Mouse (Mus musculus): Measurements from ENCODE around the gene Tmem263. TPM values are rescaled to one million over a fixed set of nuclear protein-coding genes. Genes with fewer than 3 reads are reported as not detected.
A peak's percentile ranks its signal among the peaks of the same experiment; 100 is the strongest.

Gene Tmem263
- polyA plus RNA-seq, 1 experiment from 2014 or later: 78.5 TPM

DNA sequence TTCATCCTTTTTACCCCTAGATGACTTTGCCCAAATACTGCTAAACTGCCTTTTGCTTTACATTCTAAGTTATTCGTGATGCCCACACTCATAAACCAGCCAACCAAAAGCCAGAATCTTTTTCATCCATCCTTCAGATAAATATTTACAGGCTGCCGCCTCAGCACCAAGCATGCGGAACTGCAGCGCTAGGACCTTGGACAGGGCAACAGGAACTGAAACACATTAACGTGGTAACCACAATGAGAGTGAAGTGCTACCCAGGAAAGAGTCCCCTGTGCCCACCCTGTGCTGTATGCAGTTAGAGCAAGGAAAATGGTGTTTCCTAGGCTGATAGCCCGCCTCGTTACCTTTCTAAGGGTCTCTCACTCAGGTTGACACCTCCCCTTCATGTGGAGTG, 26.0 kb downstream of the Tmem263 start:
- Histone ChIP-seq H3K27me3 (ENCODE audit: control insufficient read depth, insufficient read depth, low read length) (no peaks in the 10 kb centered on the region), H3K4me3 (replicated peaks; ENCODE audit: low read length) (peak overlapping the region; percentile 78), H3K4me2 (ENCODE audit: low read depth, low read length) (peak overlapping the region; percentile 71), H3K9me3 (replicated peaks; ENCODE audit: control insufficient read depth, low read length) (no peaks in the 10 kb centered on the region; the same call in 1 of the 2 replicates), H3K9ac (ENCODE audit: low read length) (peak overlapping the region; percentile 59), H3K36me3 (ENCODE audit: control insufficient read depth, insufficient read depth, low read length) (no peaks in the 10 kb centered on the region), H3K4me1 (ENCODE audit: control insufficient read depth, insufficient read depth, low read length) (peaks cover 6% of the 10 kb centered on the region; the same call in 1 of the 2 replicates), H3K27ac (ENCODE audit: low read length) (no peak overlapping the region)
- WGBS: 11% methylated on average over 7 of the region's 7 CpGs
- no peak for ATAC-seq (ENCODE audit: insufficient read depth, low FRiP score)

DNA sequence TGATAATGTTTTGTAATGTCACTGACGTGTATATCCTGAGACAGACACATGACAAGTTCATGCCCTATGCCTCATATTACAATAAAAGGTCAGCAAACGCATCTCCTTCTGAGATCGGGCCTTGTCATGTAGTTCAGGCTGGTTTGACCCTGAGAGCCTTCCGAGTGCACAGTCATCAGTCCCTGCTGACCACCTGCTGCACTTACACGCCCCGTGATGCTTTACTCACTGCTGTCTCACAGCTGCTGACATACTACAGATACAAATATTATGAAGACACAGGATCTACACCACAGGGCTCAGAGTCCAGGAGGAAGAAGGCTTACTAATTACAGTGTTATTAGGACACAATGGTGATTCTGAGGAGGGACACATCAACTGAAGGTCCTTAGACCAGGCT, 34.1 kb downstream of the Tmem263 start:
- H3K9me3 ChIP-seq (replicated peaks; ENCODE audit: control insufficient read depth, low read length): no peaks in the 10 kb centered on the region
- no peak overlapping the region for H3K9ac ChIP-seq (ENCODE audit: low read length)
- no peaks in the 10 kb centered on the region for H3K36me3 ChIP-seq (ENCODE audit: control insufficient read depth, insufficient read depth, low read length)
- 82% methylated on average over 6 of the region's 6 CpGs for WGBS
- no peak overlapping the region for H3K4me3 ChIP-seq (replicated peaks; ENCODE audit: low read length)
- ATAC-seq (ENCODE audit: insufficient read depth, low FRiP score): no peak
- H3K4me1 ChIP-seq (ENCODE audit: control insufficient read depth, insufficient read depth, low read length): no peaks in the 10 kb centered on the region
- no peak overlapping the region for H3K4me2 ChIP-seq (ENCODE audit: low read depth, low read length)
- H3K27ac ChIP-seq (ENCODE audit: low read length): no peak overlapping the region
- no peaks in the 10 kb centered on the region for H3K27me3 ChIP-seq (ENCODE audit: control insufficient read depth, insufficient read depth, low read length)

DNA sequence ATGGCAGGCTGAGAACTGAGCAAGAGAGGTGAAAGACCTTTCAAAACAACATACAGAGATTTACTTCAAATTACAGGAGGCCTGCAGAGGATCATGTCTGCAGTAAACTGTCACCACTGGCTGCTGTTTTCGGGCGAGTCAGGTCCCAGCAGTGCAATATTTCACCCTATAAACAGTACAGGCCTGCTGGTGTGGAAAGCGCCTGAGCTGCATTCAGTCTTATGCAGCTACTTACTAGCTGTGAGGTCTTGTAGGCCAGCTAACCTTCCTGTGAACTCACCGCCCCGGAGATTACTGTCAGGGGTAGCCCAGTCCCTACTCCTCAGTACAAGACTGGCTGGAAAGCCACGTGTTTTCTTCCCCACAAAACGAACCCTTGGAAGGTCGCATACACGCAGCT, 39.0 kb downstream of the Tmem263 start:
- Histone ChIP-seq H3K9ac (ENCODE audit: low read length) (no peak overlapping the region), H3K4me2 (ENCODE audit: low read depth, low read length) (no peak overlapping the region), H3K27me3 (ENCODE audit: control insufficient read depth, insufficient read depth, low read length) (no peaks in the 10 kb centered on the region), H3K4me3 (replicated peaks; ENCODE audit: low read length) (no peak overlapping the region), H3K27ac (ENCODE audit: low read length) (no peak overlapping the region), H3K36me3 (ENCODE audit: control insufficient read depth, insufficient read depth, low read length) (peaks cover 6% of the 10 kb centered on the region; the same call in 1 of the 2 replicates), H3K9me3 (replicated peaks; ENCODE audit: control insufficient read depth, low read length) (no peaks in the 10 kb centered on the region), H3K4me1 (ENCODE audit: control insufficient read depth, insufficient read depth, low read length) (no peaks in the 10 kb centered on the region)
- 62% methylated on average over 9 of the region's 9 CpGs for WGBS
- ATAC-seq (ENCODE audit: insufficient read depth, low FRiP score): no peak

DNA sequence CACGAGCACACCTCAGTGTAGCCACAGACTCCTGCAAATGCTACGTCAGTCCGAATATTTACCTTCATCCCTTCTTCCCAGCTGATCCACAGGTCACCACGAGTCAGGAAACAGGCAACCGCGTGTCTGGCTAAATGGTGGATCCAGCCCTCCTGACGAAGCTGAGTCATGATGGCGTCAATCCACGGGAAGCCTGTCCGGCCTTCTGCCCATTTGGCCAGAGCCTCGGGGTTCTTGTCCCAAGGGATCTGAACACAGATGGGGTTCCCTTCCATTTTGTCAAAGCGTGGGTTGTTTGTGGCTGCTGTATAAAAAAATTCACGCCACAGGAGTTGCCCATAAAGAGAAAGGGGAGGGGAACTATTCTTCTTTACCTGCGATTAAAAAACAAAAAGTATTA, 43.9 kb downstream of the Tmem263 start:
- ATAC-seq (ENCODE audit: insufficient read depth, low FRiP score): no peak
- no peak overlapping the region for H3K4me3 ChIP-seq (replicated peaks; ENCODE audit: low read length)
- no peak overlapping the region for H3K9ac ChIP-seq (ENCODE audit: low read length)
- H3K9me3 ChIP-seq (replicated peaks; ENCODE audit: control insufficient read depth, low read length): no peaks in the 10 kb centered on the region
- no peaks in the 10 kb centered on the region for H3K27me3 ChIP-seq (ENCODE audit: control insufficient read depth, insufficient read depth, low read length)
- no peak overlapping the region for H3K27ac ChIP-seq (ENCODE audit: low read length)
- WGBS: 86% methylated on average over 14 of the region's 14 CpGs
- no peak overlapping the region for H3K4me2 ChIP-seq (ENCODE audit: low read depth, low read length)
- H3K36me3 ChIP-seq (ENCODE audit: control insufficient read depth, insufficient read depth, low read length): peaks cover 6% of the 10 kb centered on the region; the same call in 1 of the 2 replicates
- no peaks in the 10 kb centered on the region for H3K4me1 ChIP-seq (ENCODE audit: control insufficient read depth, insufficient read depth, low read length)

DNA sequence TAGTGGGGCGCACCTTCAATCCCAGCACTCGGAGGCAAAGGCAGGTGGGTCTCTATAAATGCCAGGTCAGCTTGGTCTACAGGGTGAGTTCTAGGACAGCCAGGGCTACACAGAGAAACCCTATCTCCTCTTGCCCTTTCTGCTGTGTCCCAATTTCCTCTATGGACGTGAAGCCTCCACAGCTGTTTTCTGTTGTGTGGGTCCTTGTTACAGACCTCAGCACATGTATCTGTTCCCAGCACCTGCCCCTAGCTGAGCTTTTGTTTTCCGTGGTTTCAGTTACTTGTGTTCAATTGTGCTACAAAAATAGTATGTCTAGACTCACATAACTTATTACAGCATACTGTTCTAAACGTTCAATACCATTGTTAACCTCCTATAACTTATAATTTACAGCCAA, 46.8 kb downstream of the Tmem263 start:
- no peak overlapping the region for H3K4me3 ChIP-seq (replicated peaks; ENCODE audit: low read length)
- H3K4me2 ChIP-seq (ENCODE audit: low read depth, low read length): no peak overlapping the region
- no peaks in the 10 kb centered on the region for H3K4me1 ChIP-seq (ENCODE audit: control insufficient read depth, insufficient read depth, low read length)
- no peaks in the 10 kb centered on the region for H3K9me3 ChIP-seq (replicated peaks; ENCODE audit: control insufficient read depth, low read length)
- 87% methylated on average over 5 of the region's 5 CpGs for WGBS
- no peak for ATAC-seq (ENCODE audit: insufficient read depth, low FRiP score)
- peaks cover 6% of the 10 kb centered on the region; the same call in 1 of the 2 replicates for H3K36me3 ChIP-seq (ENCODE audit: control insufficient read depth, insufficient read depth, low read length)
- H3K27ac ChIP-seq (ENCODE audit: low read length): no peak overlapping the region
- H3K27me3 ChIP-seq (ENCODE audit: control insufficient read depth, insufficient read depth, low read length): no peaks in the 10 kb centered on the region
- H3K9ac ChIP-seq (ENCODE audit: low read length): no peak overlapping the region

DNA sequence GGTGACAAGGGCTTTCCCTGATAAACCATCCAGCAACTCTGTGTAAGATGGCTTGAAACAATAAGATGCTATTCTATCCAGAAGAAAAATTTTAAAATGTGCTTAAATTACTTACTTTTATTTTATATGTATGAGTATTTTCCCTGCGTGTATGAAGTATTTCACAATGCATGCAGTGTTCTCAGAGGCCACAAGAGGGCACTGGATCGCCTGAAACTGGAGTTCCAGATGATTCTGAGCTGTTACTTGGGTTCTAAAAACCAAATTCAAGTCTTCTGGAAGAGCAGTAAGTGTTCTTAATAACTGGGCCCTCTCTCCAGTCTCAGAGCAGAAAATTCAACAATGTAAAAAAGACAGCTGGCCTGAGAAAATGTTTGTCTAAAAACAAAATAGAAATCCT, 51.8 kb downstream of the Tmem263 start:
- no peak overlapping the region for H3K9ac ChIP-seq (ENCODE audit: low read length)
- H3K36me3 ChIP-seq (ENCODE audit: control insufficient read depth, insufficient read depth, low read length): 0 out of 2 replicates have a peak, but pooled peaks cover 3% of the 10 kb centered on the region
- no peaks in the 10 kb centered on the region for H3K9me3 ChIP-seq (replicated peaks; ENCODE audit: control insufficient read depth, low read length)
- WGBS: 6% methylated on average over 2 of the region's 2 CpGs
- H3K4me3 ChIP-seq (replicated peaks; ENCODE audit: low read length): no peak overlapping the region
- H3K27ac ChIP-seq (ENCODE audit: low read length): no peak overlapping the region
- H3K4me1 ChIP-seq (ENCODE audit: control insufficient read depth, insufficient read depth, low read length): no peaks in the 10 kb centered on the region
- no peak overlapping the region for H3K4me2 ChIP-seq (ENCODE audit: low read depth, low read length)
- no peaks in the 10 kb centered on the region for H3K27me3 ChIP-seq (ENCODE audit: control insufficient read depth, insufficient read depth, low read length)
- no peak for ATAC-seq (ENCODE audit: insufficient read depth, low FRiP score)

DNA sequence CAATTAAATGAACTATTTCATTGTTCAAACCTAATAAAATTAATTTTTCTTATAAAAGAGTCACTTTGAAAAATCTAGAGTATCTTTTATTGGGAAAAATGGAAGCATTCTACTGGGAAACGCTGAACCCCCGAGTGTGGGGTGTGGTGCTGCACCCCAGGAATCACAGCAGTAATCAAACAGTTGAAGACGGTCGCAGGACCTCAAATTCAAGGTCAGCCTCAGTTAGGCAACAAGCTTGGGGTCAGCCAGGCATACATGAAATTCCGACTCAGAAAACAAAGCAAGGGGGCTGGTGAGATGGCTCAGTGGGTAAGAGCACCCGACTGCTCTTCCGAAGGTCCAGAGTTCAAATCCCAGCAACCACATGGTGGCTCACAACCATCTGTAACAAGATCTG, 55.0 kb downstream of the Tmem263 start:
- WGBS: 89% methylated on average over 7 of the region's 7 CpGs
- no peak overlapping the region for H3K9ac ChIP-seq (ENCODE audit: low read length)
- H3K4me1 ChIP-seq (ENCODE audit: control insufficient read depth, insufficient read depth, low read length): no peaks in the 10 kb centered on the region
- H3K9me3 ChIP-seq (replicated peaks; ENCODE audit: control insufficient read depth, low read length): no peaks in the 10 kb centered on the region
- no peaks in the 10 kb centered on the region for H3K27me3 ChIP-seq (ENCODE audit: control insufficient read depth, insufficient read depth, low read length)
- no peak overlapping the region for H3K27ac ChIP-seq (ENCODE audit: low read length)
- H3K36me3 ChIP-seq (ENCODE audit: control insufficient read depth, insufficient read depth, low read length): 0 out of 2 replicates have a peak, but pooled peaks cover 3% of the 10 kb centered on the region
- H3K4me2 ChIP-seq (ENCODE audit: low read depth, low read length): no peak overlapping the region
- ATAC-seq (ENCODE audit: insufficient read depth, low FRiP score): no peak
- H3K4me3 ChIP-seq (replicated peaks; ENCODE audit: low read length): no peak overlapping the region

DNA sequence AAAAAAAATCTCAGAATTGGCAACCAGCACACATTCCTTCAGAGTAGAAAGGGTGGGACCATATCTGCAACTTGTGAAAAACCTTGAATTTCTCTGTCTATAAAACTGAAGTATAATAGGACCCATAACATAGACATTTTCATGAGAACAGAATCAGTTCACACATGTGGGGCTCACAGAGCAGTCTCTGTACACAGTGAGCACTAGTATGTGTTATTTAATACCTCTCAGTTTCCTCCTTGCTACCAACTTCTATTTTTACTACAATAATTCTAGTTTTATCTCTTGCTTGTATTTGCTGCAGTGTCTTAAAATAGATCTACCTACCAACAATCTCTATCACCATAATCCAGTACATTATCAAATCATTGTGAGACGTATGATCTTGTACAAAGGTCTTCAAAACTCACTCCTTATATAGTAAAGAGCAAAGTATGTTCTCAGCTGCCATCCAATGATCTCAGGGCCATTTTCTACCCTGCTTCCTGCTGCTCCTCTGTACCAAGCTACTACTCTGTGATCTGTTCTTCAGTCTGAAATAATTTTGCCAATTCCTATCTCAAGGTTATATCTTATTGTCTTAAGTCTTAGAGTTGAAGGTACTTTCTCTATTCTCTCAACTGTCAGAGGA, 57.7 kb downstream of the Tmem263 start:
- H3K36me3 ChIP-seq (ENCODE audit: control insufficient read depth, insufficient read depth, low read length): 0 out of 2 replicates have a peak, but pooled peaks cover 3% of the 10 kb centered on the region
- no peaks in the 10 kb centered on the region for H3K9me3 ChIP-seq (replicated peaks; ENCODE audit: control insufficient read depth, low read length)
- no peak overlapping the region for H3K9ac ChIP-seq (ENCODE audit: low read length)
- H3K4me2 ChIP-seq (ENCODE audit: low read depth, low read length): no peak overlapping the region
- H3K27ac ChIP-seq (ENCODE audit: low read length): no peak overlapping the region
- no peak for ATAC-seq (ENCODE audit: insufficient read depth, low FRiP score)
- no peak overlapping the region for H3K4me3 ChIP-seq (replicated peaks; ENCODE audit: low read length)
- no peaks in the 10 kb centered on the region for H3K4me1 ChIP-seq (ENCODE audit: control insufficient read depth, insufficient read depth, low read length)
- no peaks in the 10 kb centered on the region for H3K27me3 ChIP-seq (ENCODE audit: control insufficient read depth, insufficient read depth, low read length)
- 54% methylated on average over 1 of the region's 1 CpGs for WGBS

DNA sequence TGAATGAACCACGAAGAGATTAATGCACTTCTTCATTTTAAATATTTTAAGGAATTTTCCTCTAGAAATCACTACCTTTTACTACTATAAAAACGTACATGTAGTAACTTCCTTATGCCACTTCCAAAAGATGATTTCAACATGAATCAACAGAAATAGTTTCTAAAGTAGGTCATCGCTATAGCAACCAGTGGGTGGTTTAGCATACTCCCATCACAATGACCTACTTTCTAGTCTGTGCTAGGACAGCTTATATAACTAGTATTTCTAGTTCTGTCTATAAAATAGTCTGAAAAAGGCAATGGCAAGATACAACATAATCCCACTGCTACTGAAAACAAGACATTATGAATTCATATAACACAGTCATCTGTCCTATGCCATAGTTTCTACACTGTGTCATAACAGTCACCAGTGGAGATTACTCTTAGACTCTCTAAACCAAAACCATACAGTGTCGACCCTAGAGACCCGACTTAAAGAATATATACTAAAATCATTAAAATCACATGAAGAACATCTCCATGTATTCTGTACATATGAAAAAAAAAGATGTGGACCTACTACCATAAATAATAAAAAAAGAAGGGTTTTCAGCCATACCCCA, 59.4 kb downstream of the Tmem263 start:
- no peaks in the 10 kb centered on the region for H3K36me3 ChIP-seq (ENCODE audit: control insufficient read depth, insufficient read depth, low read length)
- WGBS: 70% methylated on average over 5 of the region's 5 CpGs

More for the DNA sequence above, 59.4 kb downstream of the Tmem263 start:
- Histone ChIP-seq H3K9ac (ENCODE audit: low read length) (no peak overlapping the region), H3K4me1 (ENCODE audit: control insufficient read depth, insufficient read depth, low read length) (no peaks in the 10 kb centered on the region), H3K4me2 (ENCODE audit: low read depth, low read length) (no peak overlapping the region), H3K9me3 (replicated peaks; ENCODE audit: control insufficient read depth, low read length) (no peaks in the 10 kb centered on the region), H3K27me3 (ENCODE audit: control insufficient read depth, insufficient read depth, low read length) (no peaks in the 10 kb centered on the region), H3K4me3 (replicated peaks; ENCODE audit: low read length) (no peak overlapping the region), H3K27ac (ENCODE audit: low read length) (no peak overlapping the region)
- peak; percentile 53; the same call in 1 of the 2 replicates for ATAC-seq (ENCODE audit: insufficient read depth, low FRiP score)
